17 mouse cellular contexts compared by ENCODE assay signal in the genomic region with DNA sequence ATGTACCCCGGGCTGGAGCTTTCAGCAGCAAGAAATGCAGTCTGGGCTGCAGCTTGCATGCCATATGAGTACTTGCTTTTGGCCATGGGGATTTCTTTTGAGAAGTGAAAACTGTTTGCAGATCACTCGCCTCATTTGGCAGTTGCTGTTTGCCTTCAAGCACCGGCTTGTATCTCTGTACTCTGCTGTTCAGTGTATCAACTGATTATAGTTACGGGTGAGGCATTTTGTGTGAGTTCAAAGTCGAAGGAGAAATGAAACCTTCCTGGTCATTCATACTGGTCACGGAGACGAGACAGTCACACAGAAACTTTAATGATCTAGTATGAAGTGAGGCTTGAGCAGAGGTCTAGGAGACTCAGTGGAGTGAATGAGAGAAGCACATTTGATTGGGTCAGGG. TPM values are rescaled to one million over a fixed set of nuclear protein-coding genes. Genes with fewer than 3 reads are reported as not detected.
A peak's percentile ranks its signal among the peaks of the same experiment; 100 is the strongest.
DNase-seq lines count a peak whose midpoint lies in the region; ATAC-seq and TF ChIP-seq lines count a peak whose summit lies in the region.
"Had no signal": no experiment of that assay in that cellular context is flagged by ENCODE, and none has a peak within 500 bp of the region (broad histone marks: within the 10 kb centered on the region; RNA-seq: fewer than 3 reads in every experiment).

No protein-coding gene starts in this region.

- H3K79me2 ChIP-seq in liver, adult 2 months (ENCODE audit: control insufficient read depth, insufficient read depth, low read length) = no peaks in the 10 kb centered on the region

- no peak for ATAC-seq in liver, embryonic 12.5 days
- ATAC-seq: activated CD4-positive, CD25-positive, alpha-beta regulatory T cell, adult 4 months; inflammation-experienced regulatory T-cells, adult 6 months; Patski had no signal

- no peaks in the 10 kb centered on the region for H3K9me3 ChIP-seq in liver, embryonic 12.5 days (replicated peaks)
- H3K9me3 ChIP-seq: embryonic facial prominence, embryonic 12.5 days; midbrain, embryonic 12.5 days had no signal

- no peak for TF ChIP-seq POLR2A in liver, adult 2 months (IDR thresholded peaks at IDR 0.05; ENCODE audit: extremely low read depth, insufficient read depth, low read length)
- no peak for TF ChIP-seq POLR2A in small intestine, adult 2 months (IDR thresholded peaks at IDR 0.05; ENCODE audit: low read depth, low read length)

- H3K4me3 ChIP-seq in liver, adult 2 months (ENCODE audit: insufficient read depth, low read depth, low read length) = no peak overlapping the region
- H3K4me3 ChIP-seq in liver, embryonic 12.5 days = no peak overlapping the region
- H3K4me3 ChIP-seq in small intestine, adult 2 months (ENCODE audit: low read depth, low read length) = peak overlapping the region; percentile 44; the same call in 1 of the 2 replicates
- H3K4me3 ChIP-seq: embryonic facial prominence, embryonic 12.5 days; layer of hippocampus, adult 2 months; midbrain, embryonic 12.5 days had no signal

- H3K4me2 ChIP-seq in liver, embryonic 12.5 days = no peak overlapping the region
- H3K4me2 ChIP-seq: embryonic facial prominence, embryonic 12.5 days; midbrain, embryonic 12.5 days had no signal

- no peaks in the 10 kb centered on the region for H3K27me3 ChIP-seq in liver, adult 2 months (ENCODE audit: control insufficient read depth, insufficient read depth, low read length)
- H3K27me3 ChIP-seq in liver, embryonic 12.5 days (replicated peaks) = no peaks in the 10 kb centered on the region
- no peaks in the 10 kb centered on the region for H3K27me3 ChIP-seq in small intestine, adult 2 months (ENCODE audit: control insufficient read depth, insufficient read depth, low read length)
- H3K27me3 ChIP-seq: embryonic facial prominence, embryonic 12.5 days; midbrain, embryonic 12.5 days; Patski had no signal

- no peak for TF ChIP-seq CTCF in liver, adult 2 months (IDR thresholded peaks at IDR 0.05; ENCODE audit: low read depth, low read length)
- TF ChIP-seq CTCF in small intestine, adult 2 months (IDR thresholded peaks at IDR 0.05; ENCODE audit: extremely low read depth, insufficient read length, insufficient replicate concordance, low read depth, low read length) = no peak

- DNase-seq in liver, adult 2 months (ENCODE audit: extremely low read depth, low read depth, low spot score) = peak; percentile 61
- DNase-seq in A20 (ENCODE audit: low read depth, low spot score) = peak; percentile 90
- peak; percentile 49 for DNase-seq in induced T-regulatory cell, adult 2 months (ENCODE audit: low read depth)
- DNase-seq in right cerebral cortex, postnatal 4 days = no peak
- no peak for DNase-seq in layer of hippocampus, postnatal 14 days (ENCODE audit: low spot score in 2 of 2)
- DNase-seq: adrenal gland, postnatal 14 days; cerebellum, adult 8-10 months; thymus, postnatal 4 days had no signal

- H3K4me1 ChIP-seq in liver, adult 2 months (ENCODE audit: control insufficient read depth, insufficient read depth, low read length) = peaks cover 2% of the 10 kb centered on the region; the same call in 1 of the 2 replicates
- peaks cover 37% of the 10 kb centered on the region for H3K4me1 ChIP-seq in liver, embryonic 12.5 days
- peaks cover 29% of the 10 kb centered on the region for H3K4me1 ChIP-seq in small intestine, adult 2 months (ENCODE audit: control insufficient read depth, insufficient read depth, insufficient read length, low read length)
- H3K4me1 ChIP-seq: embryonic facial prominence, embryonic 12.5 days; midbrain, embryonic 12.5 days had no signal

- H3K9ac ChIP-seq in liver, adult 2 months (ENCODE audit: low read depth, low read length) = no peak overlapping the region
- H3K9ac ChIP-seq in liver, embryonic 12.5 days = no peak overlapping the region
- H3K9ac ChIP-seq: embryonic facial prominence, embryonic 12.5 days; midbrain, embryonic 12.5 days had no signal

- 24% methylated on average over 7 of the region's 7 CpGs for WGBS in liver, adult 2 months
- 63% methylated on average over 7 of the region's 7 CpGs for WGBS in liver, embryonic 12.5 days (ENCODE audit: insufficient replicate concordance)
- WGBS in small intestine, adult 2 months = 20% methylated on average over 7 of the region's 7 CpGs

- no peaks in the 10 kb centered on the region for H3K36me3 ChIP-seq in liver, adult 2 months (ENCODE audit: control insufficient read depth, insufficient read depth, low read length)
- no peaks in the 10 kb centered on the region for H3K36me3 ChIP-seq in liver, embryonic 12.5 days
- H3K36me3 ChIP-seq in small intestine, adult 2 months (ENCODE audit: control insufficient read depth, insufficient read depth, low read length) = no peaks in the 10 kb centered on the region
- H3K36me3 ChIP-seq: embryonic facial prominence, embryonic 12.5 days; midbrain, embryonic 12.5 days had no signal

- H3K27ac ChIP-seq in liver, adult 2 months (replicated peaks; ENCODE audit: insufficient read depth, low read depth, low read length) = no peak overlapping the region
- no peak overlapping the region for H3K27ac ChIP-seq in liver, embryonic 12.5 days
- H3K27ac ChIP-seq in small intestine, adult 2 months (ENCODE audit: insufficient read depth, low read depth, low read length) = peak overlapping the region; percentile 88
- H3K27ac ChIP-seq: embryonic facial prominence, embryonic 12.5 days; layer of hippocampus, adult 2 months; midbrain, embryonic 12.5 days had no signal

RNA-seq across cellular contexts. Expression of gene Elmo1, which starts 34.6 kb away (rescaled TPM):
- 4.3 and 6.7 TPM in 2 replicates for total RNA-seq in liver, adult 2 months (2014; rRNA removed)
- 1.1 and 1.2 TPM in 2 replicates for polyA plus RNA-seq in liver, adult 2 months (2012; rRNA removed)
- 6.2 and 6.7 TPM in 2 replicates for polyA plus RNA-seq in liver, embryonic 12.5 days (2016; fragmentation: Nextera tagmentation; extraction: Ambion mirVana)
- polyA plus RNA-seq in small intestine, adult 2 months (2012; rRNA removed) = 10.7 and 23.8 TPM in 2 replicates
- total RNA-seq in layer of hippocampus, postnatal 14 days (2021) = 10 to 100 TPM; 28.5 to 36.9 TPM
- polyA plus RNA-seq: C2C12 had no signal

Comparison
In these comparisons a context has a peak if more than half of its experiments do, and no peak if none do; other contexts are left out.
1. DNase-seq: peak in liver, adult 2 months (single experiment), A20 (single experiment) and induced T-regulatory cell, adult 2 months (single experiment); none in right cerebral cortex, postnatal 4 days (single experiment) and layer of hippocampus, postnatal 14 days (0 of 2).